Mouse (Mus musculus) urinary bladder, adult 18-20 months (tissue): Measurements from ENCODE around the gene Phip.

Experiments
- DNase-seq, 2 experiments: peaks; one replicate each; pipeline ENCODE4 v3.0.0; 2022; ENCODE audit warnings: low spot score in 2 of 2, mixed read lengths in 2 of 2

Gene Phip

GRCm38 (mm10) chr9:82877078-82877477, 98.2 kb downstream of the Phip start:
- no peak for DNase-seq

GRCm38 (mm10) chr9:82867698-82868097, 107.6 kb downstream of the Phip start:
- DNase-seq: no peak

GRCm38 (mm10) chr9:82866121-82866520, 109.2 kb downstream of the Phip start:
- no peak for DNase-seq

- no peak for DNase-seq
Observed at GRCm38 (mm10) chr9:82861775-82862430, 113.4 kb downstream of the Phip start.

- peak; percentile 11 to 13 for DNase-seq
Observed at GRCm38 (mm10) chr9:82861316-82861715, 114.0 kb downstream of the Phip start.

- DNase-seq: no peak
Observed at GRCm38 (mm10) chr9:82860805-82861204, 114.5 kb downstream of the Phip start.

- no peak for DNase-seq
Observed at GRCm38 (mm10) chr9:82856241-82856640, 119.1 kb downstream of the Phip start.

- no peak for DNase-seq
Observed at GRCm38 (mm10) chr9:82854973-82855614, 120.2 kb downstream of the Phip start.

GRCm38 (mm10) chr9:82854040-82854439, 121.3 kb downstream of the Phip start:
- DNase-seq: no peak

- no peak for DNase-seq
Observed at GRCm38 (mm10) chr9:82842671-82843070, 132.6 kb downstream of the Phip start.

- no peak for DNase-seq
Observed at GRCm38 (mm10) chr9:82835921-82836320, 139.4 kb downstream of the Phip start.

GRCm38 (mm10) chr9:82831891-82832290, 143.4 kb downstream of the Phip start:
- DNase-seq: no peak

- peak; percentile 74 to 75 for DNase-seq
Observed at GRCm38 (mm10) chr9:82829693-82830430, 145.5 kb downstream of the Phip start.

GRCm38 (mm10) chr9:82829007-82829689, 146.2 kb downstream of the Phip start, which contains the start of gene Irak1bp1:
TSS of gene Irak1bp1 (plus strand) at chr9:82829540.
- DNase-seq: no peak

- no peak for DNase-seq
Observed at GRCm38 (mm10) chr9:82826426-82826825, 148.9 kb downstream of the Phip start.
